Mouse (Mus musculus) bone marrow, adult 2 months (tissue): ENCODE results near the gene Angel1.

Experiments
- CTCF ChIP-seq: fragments of 200-500 bp; IDR thresholded peaks from 2 replicates; pipeline ENCODE4 v1.5.1; 2011; ENCODE audit warnings: low read length, control low read depth; ENCODE audit not compliant: control insufficient read depth, insufficient read depth
- POLR2A ChIP-seq: fragments of 200-500 bp; IDR thresholded peaks from 2 replicates; pipeline ENCODE4 v1.6.1; 2011; ENCODE audit warnings: low read depth, mild to moderate bottlenecking, control low read depth, low read length, borderline replicate concordance; ENCODE audit not compliant: control insufficient read depth

- TF ChIP-seq CTCF (no peak), POLR2A (no peak)
Measured at GRCm38 (mm10) chr12:86764060-86764459, 37.8 kb upstream of the Angel1 start.
